Mouse (Mus musculus) T-helper 1 cell (primary cell): ENCODE data around the gene Cars.
"Not testable (repeated sequence)": the region's sequence is repeated elsewhere in the genome, so short reads cannot be mapped to it uniquely, and the experiment has no call there.

ENCODE experiments used
- in situ Hi-C: fragments of 300-600 bp; cut with MboI, MseI; formaldehyde crosslinking; loops from one replicate; pipeline ENCODE4 v1.15.1; 2025; ENCODE audit warnings: high pct_unique_total_duplicates

Cars gene

GRCm38 (mm10) chr7:143588006-143588405 lies 11.9 kb downstream of the Cars start:
- in situ Hi-C loops: no loop called here

GRCm38 (mm10) chr7:143587586-143587985 lies 12.3 kb downstream of the Cars start:
- in situ Hi-C loops: no loop called here

GRCm38 (mm10) chr7:143583956-143584355 lies 15.9 kb downstream of the Cars start:
- in situ Hi-C loops: no loop called here

- in situ Hi-C loops: no loop called here
Measured at GRCm38 (mm10) chr7:143583025-143583424, 16.9 kb downstream of the Cars start.

GRCm38 (mm10) chr7:143575751-143576150 lies 24.1 kb downstream of the Cars start:
- in situ Hi-C loops: no loop called here

- in situ Hi-C loops: no loop called here
Measured at GRCm38 (mm10) chr7:143565648-143566039, 34.2 kb downstream of the Cars start.

- in situ Hi-C loops: no loop called here
Measured at GRCm38 (mm10) chr7:143565015-143565647, 34.8 kb downstream of the Cars start.

GRCm38 (mm10) chr7:143563787-143564186 lies 36.1 kb downstream of the Cars start:
- in situ Hi-C loops: no loop called here

GRCm38 (mm10) chr7:143557616-143558015 lies 42.3 kb downstream of the Cars start:
- in situ Hi-C loops: no loop called here

- in situ Hi-C loops: no loop called here
Measured at GRCm38 (mm10) chr7:143556964-143557610, 42.8 kb downstream of the Cars start.

- in situ Hi-C loops: no loop called here
Measured at GRCm38 (mm10) chr7:143549588-143550220, 50.2 kb downstream of the Cars start.

GRCm38 (mm10) chr7:143548976-143549457 lies 50.9 kb downstream of the Cars start, which contains the start of gene Nap1l4:
Gene Nap1l4 (minus strand): TSS chr7:143549106.
- in situ Hi-C loops: no loop called here

GRCm38 (mm10) chr7:143548231-143548961 lies 51.5 kb downstream of the Cars start:
- in situ Hi-C loops: no loop called here

- in situ Hi-C loops: no loop called here
Measured at GRCm38 (mm10) chr7:143546554-143546953, 53.3 kb downstream of the Cars start.

- in situ Hi-C loops: no loop called here
Measured at GRCm38 (mm10) chr7:143544368-143544767, 55.5 kb downstream of the Cars start.

GRCm38 (mm10) chr7:143538671-143539070 lies 61.2 kb downstream of the Cars start:
- in situ Hi-C loops: no loop called here

GRCm38 (mm10) chr7:143538229-143538628 lies 61.7 kb downstream of the Cars start:
- in situ Hi-C loops: not testable (repeated sequence)

- in situ Hi-C loops: no loop called here
Measured at GRCm38 (mm10) chr7:143536251-143536650, 63.6 kb downstream of the Cars start.

- in situ Hi-C loops: no loop called here
Measured at GRCm38 (mm10) chr7:143533284-143533683, 66.6 kb downstream of the Cars start.

GRCm38 (mm10) chr7:143532410-143532809 lies 67.5 kb downstream of the Cars start:
- in situ Hi-C loops: no loop called here

GRCm38 (mm10) chr7:143519333-143519732 lies 80.6 kb downstream of the Cars start:
- in situ Hi-C loops: no loop called here

- in situ Hi-C loops: no loop called here
Measured at GRCm38 (mm10) chr7:143514416-143514768, 85.5 kb downstream of the Cars start.
